Mouse (Mus musculus) right cerebral cortex, postnatal 10 days (tissue): Measurements from ENCODE around the gene Hnrnpul1.

Source experiments
- DNase-seq, 2 experiments: peaks; one replicate each; pipeline ENCODE4 v3.0.0; 2021; ENCODE audit warnings: low spot score in 2 of 2

Gene Hnrnpul1

GRCm38 (mm10) chr7:25689603-25690021 is 64.9 kb downstream of the Hnrnpul1 start:
- DNase-seq = no peak

GRCm38 (mm10) chr7:25688810-25689586 is 65.6 kb downstream of the Hnrnpul1 start:
- DNase-seq = no peak

GRCm38 (mm10) chr7:25687811-25688401 is 66.7 kb downstream of the Hnrnpul1 start:
- DNase-seq = no peak

GRCm38 (mm10) chr7:25686680-25687531 is 67.7 kb downstream of the Hnrnpul1 start, which contains the start of gene Tgfb1:
Gene Tgfb1, plus strand, starts transcription at chr7:25687002.
- no peak for DNase-seq

GRCm38 (mm10) chr7:25685926-25686470 is 68.6 kb downstream of the Hnrnpul1 start:
- DNase-seq = no peak

- DNase-seq = no peak
Measured at GRCm38 (mm10) chr7:25684659-25685058, 69.9 kb downstream of the Hnrnpul1 start.

- DNase-seq = no peak
Measured at GRCm38 (mm10) chr7:25683474-25684180, 70.9 kb downstream of the Hnrnpul1 start.

GRCm38 (mm10) chr7:25681341-25682231 is 73.0 kb downstream of the Hnrnpul1 start:
- no peak for DNase-seq

GRCm38 (mm10) chr7:25680514-25681258 is 73.9 kb downstream of the Hnrnpul1 start, which contains the start of gene B9d2:
Gene B9d2, plus strand, starts transcription at chr7:25680780.
- peak; percentile 95 to 96 for DNase-seq

- DNase-seq = no peak
Measured at GRCm38 (mm10) chr7:25679971-25680370, 74.6 kb downstream of the Hnrnpul1 start.

GRCm38 (mm10) chr7:25677013-25677412 is 77.5 kb downstream of the Hnrnpul1 start:
- DNase-seq = no peak

GRCm38 (mm10) chr7:25676085-25676781 is 78.3 kb downstream of the Hnrnpul1 start:
- DNase-seq = peak; percentile 95 to 96

- no peak for DNase-seq
Measured at GRCm38 (mm10) chr7:25675405-25675804, 79.2 kb downstream of the Hnrnpul1 start.

GRCm38 (mm10) chr7:25674719-25675300 is 79.7 kb downstream of the Hnrnpul1 start, which contains the start of gene Tmem91:
Gene Tmem91, minus strand, starts transcription at chr7:25675166.
- DNase-seq = peak in 1 of 2 experiments; percentile 59

- DNase-seq = no peak
Measured at GRCm38 (mm10) chr7:25674297-25674696, 80.3 kb downstream of the Hnrnpul1 start.

GRCm38 (mm10) chr7:25672442-25672841 is 82.1 kb downstream of the Hnrnpul1 start:
- DNase-seq = no peak

GRCm38 (mm10) chr7:25671686-25672085 is 82.9 kb downstream of the Hnrnpul1 start:
- no peak for DNase-seq
